Mouse (Mus musculus): Measurements from ENCODE around the gene Ghrhr. TPM values are rescaled to one million over a fixed set of nuclear protein-coding genes. Genes with fewer than 3 reads are reported as not detected.

Ghrhr gene
- polyA plus RNA-seq, 1 experiment = 0.74 TPM

- Histone ChIP-seq H3K36me3 (ENCODE audit: control insufficient read depth, insufficient read depth, low read length) (no peaks in the 10 kb centered on the region), H3K4me3 (ENCODE audit: control insufficient read depth, insufficient read depth, low read length) (no peak overlapping the region), H3K4me1 (replicated peaks; ENCODE audit: control insufficient read depth, insufficient read depth, low read length) (no peaks in the 10 kb centered on the region), H3K27me3 (ENCODE audit: control insufficient read depth, insufficient read depth, low read length) (no peaks in the 10 kb centered on the region), H3K27ac (ENCODE audit: control insufficient read depth, insufficient read depth, low read length) (no peak overlapping the region)
- no peak for TF ChIP-seq CTCF (IDR thresholded peaks at IDR 0.05; ENCODE audit: borderline replicate concordance, control insufficient read depth, extremely low read depth, insufficient read depth, low read length, poor library complexity)
- no peak for TF ChIP-seq POLR2A (IDR thresholded peaks at IDR 0.05; ENCODE audit: control insufficient read depth, extremely low read depth, insufficient read depth, low read length, poor library complexity)
- no peak for DNase-seq
Measured at GRCm38 (mm10) chr6:55432121-55432520, 56.0 kb downstream of the Ghrhr start.

GRCm38 (mm10) chr6:55434360-55434759 lies 58.3 kb downstream of the Ghrhr start:
- DNase-seq = no peak
- WGBS = 94% methylated on average over 3 of the region's 3 CpGs
- Histone ChIP-seq H3K27ac (ENCODE audit: control insufficient read depth, insufficient read depth, low read length) (no peak overlapping the region), H3K36me3 (ENCODE audit: control insufficient read depth, insufficient read depth, low read length) (no peaks in the 10 kb centered on the region), H3K4me1 (replicated peaks; ENCODE audit: control insufficient read depth, insufficient read depth, low read length) (no peaks in the 10 kb centered on the region), H3K4me3 (ENCODE audit: control insufficient read depth, insufficient read depth, low read length) (no peak overlapping the region), H3K27me3 (ENCODE audit: control insufficient read depth, insufficient read depth, low read length) (no peaks in the 10 kb centered on the region)
- TF ChIP-seq POLR2A (IDR thresholded peaks at IDR 0.05; ENCODE audit: control insufficient read depth, extremely low read depth, insufficient read depth, low read length, poor library complexity) (no peak), CTCF (IDR thresholded peaks at IDR 0.05; ENCODE audit: borderline replicate concordance, control insufficient read depth, extremely low read depth, insufficient read depth, low read length, poor library complexity) (no peak)

- Histone ChIP-seq H3K27me3 (ENCODE audit: control insufficient read depth, insufficient read depth, low read length) (no peaks in the 10 kb centered on the region), H3K27ac (ENCODE audit: control insufficient read depth, insufficient read depth, low read length) (no peak overlapping the region)
Measured at GRCm38 (mm10) chr6:55435266-55436159, 59.4 kb downstream of the Ghrhr start.

GRCm38 (mm10) chr6:55437919-55438318 lies 61.8 kb downstream of the Ghrhr start:
- no peak overlapping the region for H3K27ac ChIP-seq (ENCODE audit: control insufficient read depth, insufficient read depth, low read length)
- WGBS = 6% methylated on average over 3 of the region's 3 CpGs
- no peak overlapping the region for H3K4me3 ChIP-seq (ENCODE audit: control insufficient read depth, insufficient read depth, low read length)
- no peak for DNase-seq
- H3K27me3 ChIP-seq (ENCODE audit: control insufficient read depth, insufficient read depth, low read length) = no peaks in the 10 kb centered on the region
- no peak for TF ChIP-seq POLR2A (IDR thresholded peaks at IDR 0.05; ENCODE audit: control insufficient read depth, extremely low read depth, insufficient read depth, low read length, poor library complexity)
- TF ChIP-seq CTCF (IDR thresholded peaks at IDR 0.05; ENCODE audit: borderline replicate concordance, control insufficient read depth, extremely low read depth, insufficient read depth, low read length, poor library complexity) = no peak
- no peaks in the 10 kb centered on the region for H3K36me3 ChIP-seq (ENCODE audit: control insufficient read depth, insufficient read depth, low read length)
- no peaks in the 10 kb centered on the region for H3K4me1 ChIP-seq (replicated peaks; ENCODE audit: control insufficient read depth, insufficient read depth, low read length)

More at GRCm38 (mm10) chr6:55435266-55436159, 59.4 kb downstream of the Ghrhr start:
- WGBS = 87% methylated on average over 8 of the region's 8 CpGs
- TF ChIP-seq CTCF (IDR thresholded peaks at IDR 0.05; ENCODE audit: borderline replicate concordance, control insufficient read depth, extremely low read depth, insufficient read depth, low read length, poor library complexity) (no peak), POLR2A (IDR thresholded peaks at IDR 0.05; ENCODE audit: control insufficient read depth, extremely low read depth, insufficient read depth, low read length, poor library complexity) (no peak)
- no peaks in the 10 kb centered on the region for H3K4me1 ChIP-seq (replicated peaks; ENCODE audit: control insufficient read depth, insufficient read depth, low read length)
- DNase-seq = no peak
- H3K36me3 ChIP-seq (ENCODE audit: control insufficient read depth, insufficient read depth, low read length) = no peaks in the 10 kb centered on the region
- no peak overlapping the region for H3K4me3 ChIP-seq (ENCODE audit: control insufficient read depth, insufficient read depth, low read length)

Other genes starting within 250 kb of the Ghrhr start
- 0.36 and 3.1 TPM in 2 replicates for gene Crhr2, start 243.3 kb upstream of the Ghrhr start, polyA plus RNA-seq (2012; rRNA removed)
- 3.3 and 20.8 TPM in 2 replicates for gene Inmt, start 201.3 kb upstream of the Ghrhr start, polyA plus RNA-seq (2012; rRNA removed)
- gene Mindy4, start 172.9 kb upstream of the Ghrhr start, polyA plus RNA-seq (2012; rRNA removed) = 9.0 and 9.2 TPM in 2 replicates
- gene Aqp1, start 39.9 kb upstream of the Ghrhr start, polyA plus RNA-seq (2012; rRNA removed) = 77.6 and 119 TPM in 2 replicates
- 1.1 and 1.8 TPM in 2 replicates for gene Adcyap1r1, start 75.7 kb downstream of the Ghrhr start, polyA plus RNA-seq (2012; rRNA removed)